Mouse (Mus musculus) liver, adult 2 months (tissue): ENCODE data around the gene Kcnq5. TPM values are rescaled to one million over a fixed set of nuclear protein-coding genes. Genes with fewer than 3 reads are reported as not detected.
A peak's percentile ranks its signal among the peaks of the same experiment; 100 is the strongest.

Source experiments
- DNase-seq: peaks from one replicate; pipeline ENCODE4 v3.0.0-alpha.2; 2011; ENCODE audit warnings: low read depth, low spot score; ENCODE audit errors: extremely low read depth
- H3K27ac ChIP-seq: fragments of 200-500 bp; replicated peaks from 2 replicates; pipeline ENCODE4 v1.5.1; 2012; ENCODE audit warnings: low read depth, mild to moderate bottlenecking, control low read depth, inconsistent platforms, low read length; ENCODE audit not compliant: insufficient read depth
- H3K27me3 ChIP-seq: fragments of 200-500 bp; 2 replicates; pipeline ENCODE4 v1.6.1; 2012; ENCODE audit warnings: mild to moderate bottlenecking, moderate library complexity, low read length, inconsistent platforms; ENCODE audit not compliant: control insufficient read depth, insufficient read depth
- H3K36me3 ChIP-seq: fragments of 200-500 bp; 2 replicates; pipeline ENCODE4 v1.6.1; 2012; ENCODE audit warnings: low read length, inconsistent platforms; ENCODE audit not compliant: control insufficient read depth, insufficient read depth
- H3K4me1 ChIP-seq: fragments of 200-500 bp; 2 replicates; pipeline ENCODE4 v1.6.1; 2011; ENCODE audit warnings: low read length; ENCODE audit not compliant: control insufficient read depth, insufficient read depth
- H3K4me3 ChIP-seq: fragments of 200-500 bp; 2 replicates; pipeline ENCODE4 v1.5.1; 2011; ENCODE audit warnings: low read depth, mild to moderate bottlenecking, control low read depth, low read length, moderate library complexity; ENCODE audit not compliant: insufficient read depth
- H3K79me2 ChIP-seq: fragments of 200-500 bp; 2 replicates; pipeline ENCODE4 v1.6.1; 2012; ENCODE audit warnings: inconsistent platforms, mild to moderate bottlenecking, low read length, moderate library complexity; ENCODE audit not compliant: control insufficient read depth, insufficient read depth
- H3K9ac ChIP-seq: fragments of 200-500 bp; 2 replicates; pipeline ENCODE4 v1.6.1; 2012; ENCODE audit warnings: low read depth, mild to moderate bottlenecking, control low read depth, inconsistent platforms, low read length
- CTCF ChIP-seq: fragments of 200-500 bp; IDR thresholded peaks from 2 replicates; pipeline ENCODE4 v1.5.1; 2011; ENCODE audit warnings: low read depth, low read length, control low read depth
- POLR2A ChIP-seq: fragments of 200-500 bp; IDR thresholded peaks from 2 replicates; pipeline ENCODE4 v1.6.1; 2011; ENCODE audit warnings: low read length, control low read depth; ENCODE audit not compliant: insufficient read depth; ENCODE audit errors: extremely low read depth
- WGBS: fragments of 180-500 bp; shearing (Covaris S2); methylation state at CpG from one replicate; pipeline ENCODE4 v1.1.7; 2018; 5-methylcytosine and 5-hydroxymethylcytosine counted together
- polyA plus RNA-seq: library from polyadenylated mRNA; depleted of rRNA; stranded (reverse); fragments of >200 nt; gene quantifications from 2 replicates; pipeline ENCODE4 v1.2.3, GENCODE M21; 2012
- total RNA-seq: library from RNA; depleted of rRNA; stranded (reverse); fragments of >200 nt; gene quantifications from 2 replicates; pipeline ENCODE4 v1.2.3, GENCODE M21; 2014

The Kcnq5 gene
- total and polyA plus RNA-seq, 2 experiments = 0.09 TPM

DNA sequence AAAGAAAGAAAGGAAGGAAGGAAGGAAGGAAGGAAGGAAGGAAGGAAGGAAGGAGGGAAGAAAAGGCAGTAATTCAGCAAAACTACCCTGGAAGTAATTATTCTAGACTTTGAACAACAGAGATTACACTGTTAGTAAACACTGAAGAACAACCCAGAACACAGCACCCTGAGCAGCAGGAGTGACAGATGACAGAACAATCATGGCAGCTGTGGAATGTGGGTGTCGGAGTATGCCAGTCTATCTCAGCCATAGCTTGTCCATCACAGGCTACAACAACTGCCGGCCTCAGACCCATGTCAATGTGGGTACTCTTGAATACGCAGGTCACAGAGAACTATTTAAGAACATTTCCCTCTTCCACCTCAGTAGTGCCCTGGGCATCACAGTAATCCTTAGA lies 530.1 kb downstream of the Kcnq5 start:
- no peaks in the 10 kb centered on the region for H3K36me3 ChIP-seq
- no peak overlapping the region for H3K9ac ChIP-seq
- H3K4me3 ChIP-seq = no peak overlapping the region
- H3K27me3 ChIP-seq = no peaks in the 10 kb centered on the region
- H3K79me2 ChIP-seq = no peaks in the 10 kb centered on the region
- TF ChIP-seq POLR2A (no peak), CTCF (no peak)
- no peaks in the 10 kb centered on the region for H3K4me1 ChIP-seq
- DNase-seq = no peak
- no peak overlapping the region for H3K27ac ChIP-seq
- WGBS = 86% methylated on average over 3 of the region's 3 CpGs

- TF ChIP-seq POLR2A (no peak), CTCF (no peak)
Observed at GRCm38 (mm10) chr1:21428079-21428478, 533.7 kb downstream of the Kcnq5 start.

DNA sequence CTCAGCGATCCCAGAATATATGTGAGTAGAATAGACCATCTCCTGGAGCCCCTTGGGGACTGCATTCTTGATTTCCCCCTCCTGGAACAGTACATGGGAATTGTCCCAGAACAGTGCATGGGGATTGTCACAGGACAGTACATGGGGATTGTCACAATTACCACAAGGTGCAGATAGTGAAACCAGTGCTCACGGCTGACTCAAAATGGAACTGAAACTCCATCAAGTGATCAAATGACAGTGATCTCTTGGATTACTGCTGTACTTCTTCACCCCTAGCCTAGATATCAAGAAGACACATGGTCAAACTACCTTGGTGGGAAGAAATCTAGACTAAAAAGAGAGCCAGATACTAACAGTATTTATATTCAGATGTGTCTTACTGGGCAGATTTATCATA lies 536.1 kb downstream of the Kcnq5 start:
- Histone ChIP-seq H3K4me1 (no peaks in the 10 kb centered on the region), H3K36me3 (no peaks in the 10 kb centered on the region), H3K9ac (no peak overlapping the region), H3K27ac (no peak overlapping the region), H3K27me3 (no peaks in the 10 kb centered on the region), H3K4me3 (no peak overlapping the region), H3K79me2 (no peaks in the 10 kb centered on the region)
- TF ChIP-seq CTCF (no peak), POLR2A (no peak)
- WGBS = 79% methylated on average over 2 of the region's 2 CpGs
- DNase-seq = no peak

More at GRCm38 (mm10) chr1:21428079-21428478, 533.7 kb downstream of the Kcnq5 start:
- Histone ChIP-seq H3K27ac (no peak overlapping the region), H3K36me3 (no peaks in the 10 kb centered on the region), H3K79me2 (no peaks in the 10 kb centered on the region), H3K9ac (no peak overlapping the region), H3K4me1 (no peaks in the 10 kb centered on the region), H3K27me3 (no peaks in the 10 kb centered on the region), H3K4me3 (no peak overlapping the region)
- DNase-seq = no peak
- 88% methylated on average over 4 of the region's 4 CpGs for WGBS

GRCm38 (mm10) chr1:21419370-21419769 lies 542.4 kb downstream of the Kcnq5 start:
- no peak overlapping the region for H3K4me3 ChIP-seq
- no peak for DNase-seq
- no peaks in the 10 kb centered on the region for H3K36me3 ChIP-seq
- no peaks in the 10 kb centered on the region for H3K4me1 ChIP-seq
- no peak overlapping the region for H3K9ac ChIP-seq
- no peak for TF ChIP-seq POLR2A
- no peak for TF ChIP-seq CTCF
- no peaks in the 10 kb centered on the region for H3K79me2 ChIP-seq
- H3K27me3 ChIP-seq = no peaks in the 10 kb centered on the region
- no peak overlapping the region for H3K27ac ChIP-seq

- WGBS = 88% methylated on average over 2 of the region's 2 CpGs
- Histone ChIP-seq H3K9ac (no peak overlapping the region), H3K36me3 (no peaks in the 10 kb centered on the region), H3K4me3 (no peak overlapping the region), H3K27ac (no peak overlapping the region), H3K79me2 (no peaks in the 10 kb centered on the region), H3K27me3 (no peaks in the 10 kb centered on the region), H3K4me1 (no peaks in the 10 kb centered on the region)
- no peak for TF ChIP-seq POLR2A
- no peak for TF ChIP-seq CTCF
- DNase-seq = no peak
Observed at GRCm38 (mm10) chr1:21412197-21412555, 549.6 kb downstream of the Kcnq5 start.

DNA sequence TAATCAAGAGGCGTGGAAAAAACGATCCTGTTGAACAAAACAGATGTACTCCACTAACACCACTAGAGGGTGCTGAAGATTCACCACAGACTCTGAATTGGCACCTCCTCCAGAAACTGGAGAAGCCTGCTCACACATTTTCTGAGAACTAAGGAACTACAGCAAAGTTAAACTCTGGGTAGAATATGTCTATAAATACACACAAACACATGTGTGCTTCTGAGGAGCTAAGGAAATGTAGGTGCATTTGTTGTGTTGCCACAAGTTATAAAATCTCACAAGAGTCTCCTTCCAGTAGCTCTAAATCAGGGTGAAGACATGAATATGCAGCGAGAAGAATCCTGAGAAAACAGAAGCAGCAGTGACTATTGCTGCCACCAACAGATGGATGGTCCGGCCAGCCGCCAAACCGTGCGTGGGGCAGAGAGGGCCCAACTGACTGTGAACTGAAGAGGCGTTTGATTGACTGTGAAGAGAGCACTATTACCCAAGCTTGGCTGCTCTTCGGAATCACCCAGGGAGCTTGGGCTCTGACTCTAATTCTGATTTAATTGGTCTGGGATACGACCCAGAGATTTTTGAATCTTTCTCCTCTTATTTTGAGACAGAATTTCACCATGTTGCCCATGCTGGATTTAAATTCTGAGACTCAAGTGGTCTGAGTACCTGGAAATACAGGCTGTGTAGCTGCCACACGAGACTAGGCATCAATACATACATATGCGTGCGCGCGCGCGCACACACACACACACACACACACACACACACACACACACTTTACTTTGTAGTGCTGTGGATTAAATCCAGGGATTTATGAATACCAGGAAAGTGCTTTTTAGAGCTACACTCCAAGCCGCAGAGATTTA lies 550.2 kb downstream of the Kcnq5 start:
- Histone ChIP-seq H3K4me3 (no peak overlapping the region), H3K79me2 (no peaks in the 10 kb centered on the region), H3K27ac (no peak overlapping the region), H3K27me3 (no peaks in the 10 kb centered on the region), H3K9ac (no peak overlapping the region), H3K36me3 (no peaks in the 10 kb centered on the region), H3K4me1 (no peaks in the 10 kb centered on the region)
- no peak for TF ChIP-seq POLR2A
- TF ChIP-seq CTCF = peak; percentile 41
- 64% methylated on average over 18 of the region's 18 CpGs for WGBS
- peak; percentile 50 for DNase-seq
